Mouse (Mus musculus) hindbrain, embryonic 14.5 days (tissue): ENCODE measurements around the gene Tsr3. TPM values are rescaled to one million over a fixed set of nuclear protein-coding genes. Genes with fewer than 3 reads are reported as not detected.

Source experiments
- ATAC-seq: fragments of 200-750 bp; cut with Nextera tagmentation; 2 replicates; pipeline ENCODE4 v1.8.0; 2017; ENCODE audit warnings: moderate number of reproducible peaks, mild to moderate bottlenecking, moderate TSS enrichment, moderate library complexity; ENCODE audit not compliant: low FRiP score
- DNase-seq: peaks from one replicate; pipeline ENCODE4 v3.0.0-alpha.2; 2015; ENCODE audit warnings: low spot score
- H3K27ac ChIP-seq: fragments of 300-500 bp; sonication (generic); 2 replicates; pipeline ENCODE4 v1.5.1; 2014; ENCODE audit warnings: mild to moderate bottlenecking, moderate library complexity
- H3K27me3 ChIP-seq: fragments of 300-500 bp; sonication (generic); 2 replicates; pipeline ENCODE4 v1.6.1; 2014; ENCODE audit warnings: mild to moderate bottlenecking, low read length, mixed read lengths; ENCODE audit not compliant: control insufficient read depth, insufficient read depth
- H3K36me3 ChIP-seq: fragments of 300-500 bp; sonication (generic); replicated peaks from 2 replicates; pipeline ENCODE4 v1.6.1; 2014; ENCODE audit not compliant: control insufficient read depth, insufficient read depth
- H3K4me1 ChIP-seq: fragments of 300-500 bp; sonication (generic); replicated peaks from 2 replicates; pipeline ENCODE4 v1.6.1; 2014; ENCODE audit warnings: antibody characterized with exemption, low read length, mixed read lengths; ENCODE audit not compliant: control insufficient read depth, insufficient read depth
- H3K4me2 ChIP-seq: fragments of 300-500 bp; sonication (generic); replicated peaks from 2 replicates; pipeline ENCODE4 v1.6.1; 2014; ENCODE audit warnings: mild to moderate bottlenecking, moderate library complexity
- H3K4me3 ChIP-seq: fragments of 300-500 bp; sonication (generic); replicated peaks from 2 replicates; pipeline ENCODE4 v1.5.1; 2014; ENCODE audit warnings: mild to moderate bottlenecking, low read length
- H3K9ac ChIP-seq: fragments of 300-500 bp; sonication (generic); 2 replicates; pipeline ENCODE4 v1.6.1; 2014
- H3K9me3 ChIP-seq: fragments of 300-500 bp; sonication (generic); 2 replicates; pipeline ENCODE4 v1.6.1; 2016; ENCODE audit warnings: low read length; ENCODE audit not compliant: control insufficient read depth
- WGBS: fragments of 180-500 bp; shearing (Covaris S2); extraction: QIAGEN DNeasy Blood & Tissue Kit; methylation state at CpG from one replicate; pipeline ENCODE4 v1.1.7; 2014; 5-methylcytosine and 5-hydroxymethylcytosine counted together
- microRNA-seq: library from miRNA; unstranded; fragments of <30 nt; microRNA quantifications from one replicate; pipeline ENCODE4, GENCODE M21; 2016
- polyA plus RNA-seq: library from polyadenylated mRNA; unstranded; fragments of >200 nt; fragmentation: Nextera tagmentation; extraction: Ambion mirVana; gene quantifications from 2 replicates; pipeline ENCODE4 v1.2.1, GENCODE M21; 2014

Gene Tsr3
- polyA plus RNA-seq, 1 experiment from 2014 or later: 52.1 TPM

DNA sequence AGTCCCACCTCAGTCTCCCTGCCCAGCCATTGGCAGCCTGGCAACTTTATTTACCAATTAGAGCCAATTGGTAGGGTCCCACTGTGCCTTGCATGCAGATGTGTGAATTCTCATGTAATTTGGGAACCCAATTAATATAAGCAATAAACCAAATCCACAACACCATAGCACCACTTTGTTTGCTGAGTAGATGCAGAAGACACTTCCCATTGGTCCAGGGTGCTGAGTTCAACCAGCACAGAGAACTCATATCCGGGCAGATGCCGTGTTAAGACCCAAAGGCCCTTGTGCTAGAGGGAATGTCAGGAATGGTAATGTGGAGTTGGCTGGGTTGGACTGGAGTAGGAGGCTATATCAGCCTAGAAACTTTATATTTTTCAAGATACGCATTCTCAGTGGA is 35.9 kb downstream of the Tsr3 start:
- no peaks in the 10 kb centered on the region for H3K9me3 ChIP-seq
- no peak for ATAC-seq
- H3K4me1 ChIP-seq: peaks cover 20% of the 10 kb centered on the region
- H3K27me3 ChIP-seq: no peaks in the 10 kb centered on the region
- H3K4me3 ChIP-seq: no peak overlapping the region
- no peak for DNase-seq
- H3K27ac ChIP-seq: no peak overlapping the region
- H3K36me3 ChIP-seq: no peaks in the 10 kb centered on the region
- no peak overlapping the region for H3K4me2 ChIP-seq
- WGBS: 94% methylated on average over 3 of the region's 3 CpGs
- no peak overlapping the region for H3K9ac ChIP-seq

DNA sequence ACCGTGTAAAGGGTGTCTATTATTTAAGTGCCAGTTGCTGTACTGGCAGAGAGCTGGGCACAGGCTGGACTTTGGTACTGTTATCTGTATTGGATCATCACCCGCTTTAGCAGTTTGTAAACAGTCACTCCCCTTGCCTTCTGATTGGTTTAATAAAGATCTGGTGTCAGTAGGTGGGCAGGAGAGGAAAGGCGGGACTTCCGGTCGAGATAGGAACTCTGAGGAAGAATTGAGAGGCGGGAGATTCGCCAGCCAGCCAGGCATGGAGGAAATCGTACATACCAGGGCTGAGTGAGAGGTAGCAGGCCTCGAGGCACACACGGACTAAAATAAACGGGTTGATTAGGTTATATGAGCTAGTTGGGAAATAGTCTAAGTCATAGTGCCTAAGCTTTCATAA is 42.2 kb downstream of the Tsr3 start:
- H3K9me3 ChIP-seq: no peaks in the 10 kb centered on the region
- no peaks in the 10 kb centered on the region for H3K4me1 ChIP-seq
- no peak overlapping the region for H3K9ac ChIP-seq
- H3K27me3 ChIP-seq: no peaks in the 10 kb centered on the region
- ATAC-seq: no peak
- H3K4me2 ChIP-seq: no peak overlapping the region
- 48% methylated on average over 11 of the region's 11 CpGs for WGBS
- H3K36me3 ChIP-seq: no peaks in the 10 kb centered on the region
- no peak overlapping the region for H3K27ac ChIP-seq
- no peak for DNase-seq
- H3K4me3 ChIP-seq: no peak overlapping the region

- no peak for ATAC-seq
- 17% methylated on average over 3 of the region's 3 CpGs for WGBS
- H3K27ac ChIP-seq: no peak overlapping the region
These were observed 45.1 kb downstream of the Tsr3 start for GRCm38 (mm10) chr17:25285033-25285432.

DNA sequence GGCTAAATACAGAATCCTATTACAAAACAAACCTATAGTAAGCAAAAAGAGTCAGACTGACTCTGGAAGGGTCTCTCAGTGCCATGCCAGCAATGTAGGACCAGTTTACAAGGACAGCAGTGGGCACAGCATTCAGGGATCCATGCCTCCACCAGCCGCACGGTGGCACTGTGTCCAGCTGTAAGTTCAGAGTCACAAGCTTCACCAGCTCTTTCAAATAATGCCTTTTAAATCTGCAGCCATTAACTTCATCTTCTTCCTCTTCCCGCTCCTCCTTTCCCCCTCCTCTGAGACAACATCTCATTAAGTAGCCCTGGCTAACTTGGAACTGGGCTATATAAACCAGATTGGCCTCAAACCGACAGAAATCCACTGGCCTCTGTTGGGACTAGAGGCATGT is 48.9 kb downstream of the Tsr3 start:
- Histone ChIP-seq H3K27me3 (no peaks in the 10 kb centered on the region), H3K9me3 (no peaks in the 10 kb centered on the region), H3K4me3 (no peak overlapping the region), H3K9ac (no peak overlapping the region), H3K4me1 (no peaks in the 10 kb centered on the region), H3K36me3 (no peaks in the 10 kb centered on the region), H3K27ac (no peak overlapping the region), H3K4me2 (no peak overlapping the region)
- peak; percentile 60 for DNase-seq
- ATAC-seq: no peak
- 23% methylated on average over 4 of the region's 4 CpGs for WGBS

More at GRCm38 (mm10) chr17:25285033-25285432, 45.1 kb downstream of the Tsr3 start:
- H3K9me3 ChIP-seq: no peaks in the 10 kb centered on the region
- H3K36me3 ChIP-seq: no peaks in the 10 kb centered on the region
- peak; percentile 73 for DNase-seq
- no peaks in the 10 kb centered on the region for H3K4me1 ChIP-seq
- H3K9ac ChIP-seq: no peak overlapping the region
- no peak overlapping the region for H3K4me2 ChIP-seq
- no peak overlapping the region for H3K4me3 ChIP-seq
- no peaks in the 10 kb centered on the region for H3K27me3 ChIP-seq

- Histone ChIP-seq H3K4me1 (no peaks in the 10 kb centered on the region), H3K4me2 (no peak overlapping the region), H3K27ac (no peak overlapping the region), H3K36me3 (no peaks in the 10 kb centered on the region), H3K9ac (no peak overlapping the region), H3K4me3 (no peak overlapping the region), H3K27me3 (no peaks in the 10 kb centered on the region), H3K9me3 (no peaks in the 10 kb centered on the region)
- DNase-seq (no peak), ATAC-seq (no peak)
- 33% methylated on average over 4 of the region's 4 CpGs for WGBS
These were observed 50.4 kb downstream of the Tsr3 start for GRCm38 (mm10) chr17:25290411-25290810.

Small RNA genes lying within 50 kb of the gene (microRNA-seq; reads per million reads assigned to microRNA genes)
- gene Mir3547: 7.9 reads per million, percentile 27 among the genes with 10 or more reads in this experiment

Other genes with a start within 250 kb of the Tsr3 start
- 8.0 and 8.1 TPM in 2 replicates for gene Cramp1l, start 224.4 kb upstream of the Tsr3 start, polyA plus RNA-seq
- 15.9 and 20.9 TPM in 2 replicates for gene Ift140, start 224.1 kb upstream of the Tsr3 start, polyA plus RNA-seq
- 11.3 and 12.4 TPM in 2 replicates for gene Tmem204, start 156.6 kb upstream of the Tsr3 start, polyA plus RNA-seq
- 39.8 and 41.7 TPM in 2 replicates for gene Telo2, start 124.2 kb upstream of the Tsr3 start, polyA plus RNA-seq
- not detected in 2 replicates for gene Ptx4, start 119.4 kb upstream of the Tsr3 start, polyA plus RNA-seq
- 28.1 and 29.4 TPM in 2 replicates for gene Clcn7, start 106.8 kb upstream of the Tsr3 start, polyA plus RNA-seq
- gene Ccdc154, start 77.7 kb upstream of the Tsr3 start, polyA plus RNA-seq: not detected in 2 replicates
- gene Gm38655, start 64.7 kb upstream of the Tsr3 start, polyA plus RNA-seq: not detected in 2 replicates
- gene BC003965, start 55.6 kb upstream of the Tsr3 start, polyA plus RNA-seq: 30.3 and 31.5 TPM in 2 replicates
- 9.4 and 9.9 TPM in 2 replicates for gene Unkl, start 51.8 kb upstream of the Tsr3 start, polyA plus RNA-seq
- gene Gnptg, start within 50 bp of the Tsr3 start, polyA plus RNA-seq: 90.5 and 91.1 TPM in 2 replicates
- 10.8 and 15.9 TPM in 2 replicates for gene Baiap3, start 16.2 kb downstream of the Tsr3 start, polyA plus RNA-seq
- 430 and 441 TPM in 2 replicates for gene Ube2i, start 34.5 kb downstream of the Tsr3 start, polyA plus RNA-seq
- gene Prss34, start 58.2 kb downstream of the Tsr3 start, polyA plus RNA-seq: not detected in 2 replicates
- gene Prss28, start 68.5 kb downstream of the Tsr3 start, polyA plus RNA-seq: not detected in 2 replicates
- not detected in 2 replicates for gene Prss29, start 78.5 kb downstream of the Tsr3 start, polyA plus RNA-seq
- gene Tpsab1, start 105.4 kb downstream of the Tsr3 start, polyA plus RNA-seq: not detected in 2 replicates
- 0.36 TPM in 1 of 2 replicates, not detected in the other for gene Tpsb2, start 126.1 kb downstream of the Tsr3 start, polyA plus RNA-seq
- 1.2 TPM in 1 of 2 replicates, not detected in the other for gene Tpsg1, start 129.1 kb downstream of the Tsr3 start, polyA plus RNA-seq
- 10.6 and 14.1 TPM in 2 replicates for gene Cacna1h, start 193.6 kb downstream of the Tsr3 start, polyA plus RNA-seq
- gene Tekt4, start 214.4 kb downstream of the Tsr3 start, polyA plus RNA-seq: 1.2 and 2.4 TPM in 2 replicates